Mouse (Mus musculus) heart, embryonic 13.5 days (tissue): ENCODE measurements around the gene Tmem138. TPM values are rescaled to one million over a fixed set of nuclear protein-coding genes. Genes with fewer than 3 reads are reported as not detected.
A peak's percentile ranks its signal among the peaks of the same experiment; 100 is the strongest.

Experiments
- ATAC-seq: fragments of 200-750 bp; cut with Nextera tagmentation; 2 replicates; pipeline ENCODE4 v1.8.0; 2017; ENCODE audit warnings: moderate TSS enrichment; ENCODE audit not compliant: insufficient number of reproducible peaks, low FRiP score, low TSS enrichment; ENCODE audit errors: extremely low read depth
- H3K27ac ChIP-seq: fragments of 300-500 bp; sonication (generic); replicated peaks from 2 replicates; pipeline ENCODE4 v1.5.1; 2015; ENCODE audit warnings: moderate library complexity, mild to moderate bottlenecking, inconsistent platforms
- H3K27me3 ChIP-seq: fragments of 300-500 bp; sonication (generic); replicated peaks from 2 replicates; pipeline ENCODE4 v1.6.1; 2015; ENCODE audit warnings: mild to moderate bottlenecking, inconsistent platforms
- H3K36me3 ChIP-seq: fragments of 300-500 bp; sonication (generic); 2 replicates; pipeline ENCODE4 v1.6.1; 2015; ENCODE audit warnings: mild to moderate bottlenecking, inconsistent platforms
- H3K4me1 ChIP-seq: fragments of 300-500 bp; sonication (generic); 2 replicates; pipeline ENCODE4 v1.6.1; 2015; ENCODE audit warnings: inconsistent platforms
- H3K4me2 ChIP-seq: fragments of 300-500 bp; sonication (generic); 2 replicates; pipeline ENCODE4 v1.6.1; 2015; ENCODE audit warnings: inconsistent platforms, mild to moderate bottlenecking, moderate library complexity
- H3K4me3 ChIP-seq: fragments of 300-500 bp; sonication (generic); 2 replicates; pipeline ENCODE4 v1.5.1; 2015; ENCODE audit warnings: moderate library complexity, mild to moderate bottlenecking, inconsistent platforms
- H3K9ac ChIP-seq: fragments of 300-500 bp; sonication (generic); 2 replicates; pipeline ENCODE4 v1.6.1; 2015; ENCODE audit warnings: inconsistent platforms, mild to moderate bottlenecking, moderate library complexity
- H3K9me3 ChIP-seq: fragments of 300-500 bp; sonication (generic); 2 replicates; pipeline ENCODE4 v1.6.1; 2016; ENCODE audit warnings: inconsistent platforms
- WGBS: fragments of 180-500 bp; shearing (Covaris S2); methylation state at CpG from one replicate; pipeline ENCODE4 v1.1.7; 2015; ENCODE audit warnings: mixed read lengths; 5-methylcytosine and 5-hydroxymethylcytosine counted together
- polyA plus RNA-seq: library from polyadenylated mRNA; unstranded; fragments of >200 nt; fragmentation: Nextera tagmentation; extraction: Ambion mirVana; gene quantifications from 2 replicates; pipeline ENCODE4 v1.2.1, GENCODE M21; 2015

The Tmem138 gene
- polyA plus RNA-seq: 27.1 and 28.0 TPM in 2 replicates

GRCm38 (mm10) chr19:10576690-10577561 lies at the start of gene Tmem138, which contains the start of gene Cyb561a3:
Gene Tmem138, minus strand, starts transcription at chr19:10577362.
Gene Cyb561a3, plus strand, starts transcription at chr19:10577172.
- under 1% methylated on average over 44 of the region's 44 CpGs for WGBS
- peak within 1 kb of the TSS; percentile 84 for H3K4me2 ChIP-seq
- H3K27me3 ChIP-seq: no peaks in the 10 kb centered on the region
- H3K36me3 ChIP-seq: peaks cover 41% of the 10 kb centered on the region
- H3K4me1 ChIP-seq: peaks cover 25% of the 10 kb centered on the region
- H3K9ac ChIP-seq: peak within 1 kb of the TSS; percentile 88
- ATAC-seq: peak; percentile 88
- peak within 1 kb of the TSS; percentile 89 for H3K27ac ChIP-seq
- H3K9me3 ChIP-seq: no peaks in the 10 kb centered on the region
- peak within 1 kb of the TSS; percentile 61 for H3K4me3 ChIP-seq

GRCm38 (mm10) chr19:10608573-10609240 lies 31.5 kb upstream of the Tmem138 start:
- peaks cover 67% of the 10 kb centered on the region for H3K36me3 ChIP-seq
- no peaks in the 10 kb centered on the region for H3K9me3 ChIP-seq
- H3K27me3 ChIP-seq: no peaks in the 10 kb centered on the region
- WGBS: 80% methylated on average over 5 of the region's 5 CpGs
- no peak overlapping the region for H3K4me2 ChIP-seq
- no peak for ATAC-seq
- H3K4me3 ChIP-seq: no peak overlapping the region
- peak overlapping the region; percentile 50; the same call in 1 of the 2 replicates for H3K9ac ChIP-seq
- H3K27ac ChIP-seq: 0 out of 2 replicates have a peak overlapping the region, but pooled peaks have one; percentile 3
- peaks cover 40% of the 10 kb centered on the region for H3K4me1 ChIP-seq

- no peaks in the 10 kb centered on the region for H3K27me3 ChIP-seq
- no peaks in the 10 kb centered on the region for H3K9me3 ChIP-seq
- H3K27ac ChIP-seq: peak overlapping the region; percentile 88
- H3K4me3 ChIP-seq: peak overlapping the region; percentile 86
- H3K36me3 ChIP-seq: peaks cover 41% of the 10 kb centered on the region
- peak overlapping the region; percentile 91 for H3K4me2 ChIP-seq
- peaks cover 56% of the 10 kb centered on the region for H3K4me1 ChIP-seq
- ATAC-seq: no peak
- H3K9ac ChIP-seq: peak overlapping the region; percentile 98
- WGBS: 4% methylated on average over 20 of the region's 20 CpGs
Observed at GRCm38 (mm10) chr19:10605901-10606622, 28.9 kb upstream of the Tmem138 start.

- peak; percentile 92 for ATAC-seq
- Histone ChIP-seq H3K36me3 (peaks cover 36% of the 10 kb centered on the region), H3K9me3 (no peaks in the 10 kb centered on the region), H3K27ac (peak within 1 kb of the TSS; percentile 88), H3K4me2 (peak within 1 kb of the TSS; percentile 91), H3K27me3 (no peaks in the 10 kb centered on the region), H3K4me1 (peaks cover 56% of the 10 kb centered on the region), H3K4me3 (peak within 1 kb of the TSS; percentile 86), H3K9ac (peak within 1 kb of the TSS; percentile 98)
- 0% methylated on average over 49 of the region's 49 CpGs for WGBS
Observed at GRCm38 (mm10) chr19:10605293-10605900, 28.2 kb upstream of the Tmem138 start, which contains the start of the genes Ddb1 and Tkfc. Gene Ddb1, plus strand, starts transcription at chr19:10605327. Gene Tkfc, minus strand, starts transcription at chr19:10605654.

- no peak for ATAC-seq
- 44% methylated on average over 3 of the region's 3 CpGs for WGBS
- Histone ChIP-seq H3K27me3 (no peaks in the 10 kb centered on the region), H3K27ac (peak overlapping the region; percentile 88), H3K4me2 (peak overlapping the region; percentile 91), H3K36me3 (peaks cover 36% of the 10 kb centered on the region), H3K4me3 (peak overlapping the region; percentile 86), H3K4me1 (peaks cover 56% of the 10 kb centered on the region), H3K9ac (peak overlapping the region; percentile 89), H3K9me3 (no peaks in the 10 kb centered on the region)
Observed at GRCm38 (mm10) chr19:10604534-10604933, 27.4 kb upstream of the Tmem138 start.

GRCm38 (mm10) chr19:10603660-10604523 lies 26.7 kb upstream of the Tmem138 start:
- no peaks in the 10 kb centered on the region for H3K9me3 ChIP-seq
- H3K36me3 ChIP-seq: peaks cover 36% of the 10 kb centered on the region
- peak overlapping the region; percentile 89 for H3K9ac ChIP-seq
- no peak overlapping the region for H3K4me3 ChIP-seq
- H3K4me1 ChIP-seq: peaks cover 55% of the 10 kb centered on the region
- H3K27ac ChIP-seq: peak overlapping the region; percentile 88; the same call in 1 of the 2 replicates
- no peaks in the 10 kb centered on the region for H3K27me3 ChIP-seq
- H3K4me2 ChIP-seq: peak overlapping the region; percentile 91
- no peak for ATAC-seq
- 82% methylated on average over 18 of the region's 18 CpGs for WGBS

- H3K4me1 ChIP-seq: peaks cover 43% of the 10 kb centered on the region
- peak overlapping the region; percentile 88 for H3K27ac ChIP-seq
- H3K36me3 ChIP-seq: peaks cover 36% of the 10 kb centered on the region
- H3K4me3 ChIP-seq: peak overlapping the region; percentile 36
- peak overlapping the region; percentile 79 for H3K9ac ChIP-seq
- no peak for ATAC-seq
- WGBS: 3% methylated on average over 9 of the region's 9 CpGs
- peak overlapping the region; percentile 61 for H3K4me2 ChIP-seq
- H3K27me3 ChIP-seq: no peaks in the 10 kb centered on the region
- H3K9me3 ChIP-seq: no peaks in the 10 kb centered on the region
Observed at GRCm38 (mm10) chr19:10602787-10603186, 25.6 kb upstream of the Tmem138 start.

GRCm38 (mm10) chr19:10602247-10602769 lies 25.1 kb upstream of the Tmem138 start:
- peak overlapping the region; percentile 79 for H3K9ac ChIP-seq
- ATAC-seq: no peak
- peak overlapping the region; percentile 88 for H3K27ac ChIP-seq
- H3K9me3 ChIP-seq: no peaks in the 10 kb centered on the region
- no peaks in the 10 kb centered on the region for H3K27me3 ChIP-seq
- peak overlapping the region; percentile 61 for H3K4me2 ChIP-seq
- WGBS: 15% methylated on average over 6 of the region's 6 CpGs
- H3K4me3 ChIP-seq: peak overlapping the region; percentile 36
- H3K4me1 ChIP-seq: peaks cover 39% of the 10 kb centered on the region
- H3K36me3 ChIP-seq: peaks cover 32% of the 10 kb centered on the region

GRCm38 (mm10) chr19:10599648-10600047 lies 22.5 kb upstream of the Tmem138 start:
- H3K27me3 ChIP-seq: no peaks in the 10 kb centered on the region
- no peak overlapping the region for H3K4me2 ChIP-seq
- no peak overlapping the region for H3K27ac ChIP-seq
- H3K4me1 ChIP-seq: peaks cover 24% of the 10 kb centered on the region
- ATAC-seq: no peak
- no peak overlapping the region for H3K9ac ChIP-seq
- H3K9me3 ChIP-seq: no peaks in the 10 kb centered on the region
- WGBS: 88% methylated on average over 2 of the region's 2 CpGs
- peaks cover 53% of the 10 kb centered on the region for H3K36me3 ChIP-seq
- no peak overlapping the region for H3K4me3 ChIP-seq

- peaks cover 67% of the 10 kb centered on the region for H3K36me3 ChIP-seq
- no peaks in the 10 kb centered on the region for H3K27me3 ChIP-seq
- no peaks in the 10 kb centered on the region for H3K9me3 ChIP-seq
- H3K9ac ChIP-seq: no peak overlapping the region
- no peak overlapping the region for H3K4me2 ChIP-seq
- no peak overlapping the region for H3K4me3 ChIP-seq
- peaks cover 11% of the 10 kb centered on the region; the same call in 1 of the 2 replicates for H3K4me1 ChIP-seq
- H3K27ac ChIP-seq: no peak overlapping the region
- no peak for ATAC-seq
- 35% methylated on average over 3 of the region's 3 CpGs for WGBS
Observed at GRCm38 (mm10) chr19:10598188-10598587, 21.0 kb upstream of the Tmem138 start.
